11 mouse cellular contexts compared by ENCODE assay signal in the genomic region with DNA sequence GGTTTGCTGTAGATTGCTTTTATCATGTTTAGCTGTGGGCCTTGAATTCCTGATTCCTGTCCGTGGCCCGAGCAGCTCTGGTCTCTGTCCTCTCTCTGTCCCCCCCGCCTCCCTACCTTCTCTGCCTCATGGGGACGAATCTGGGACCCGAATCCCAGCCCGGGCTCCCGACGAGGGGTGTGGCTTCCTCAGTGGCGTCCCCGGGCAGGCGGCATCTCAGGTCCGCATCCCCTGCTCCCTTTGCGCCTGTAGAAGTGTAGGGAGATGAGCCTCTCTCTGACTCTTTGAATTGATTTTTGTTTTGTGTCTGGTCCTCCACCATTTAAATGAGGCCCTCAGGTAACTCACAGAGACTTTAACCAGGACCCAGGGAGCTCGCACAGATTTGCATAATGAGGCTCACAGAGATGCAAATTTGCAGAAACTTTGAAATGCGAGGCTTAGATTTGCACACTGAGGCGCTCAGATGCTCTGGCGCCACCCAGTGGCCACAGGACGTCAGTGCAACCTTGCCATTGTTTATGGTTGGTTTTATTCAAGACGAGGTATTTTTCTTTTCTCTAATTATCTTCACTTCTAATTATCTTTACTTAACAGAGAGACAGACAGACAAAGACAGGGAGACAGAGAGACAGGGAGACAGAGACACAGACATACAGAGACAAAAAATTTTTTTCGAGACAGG. TPM values are rescaled to one million over a fixed set of nuclear protein-coding genes. Genes with fewer than 3 reads are reported as not detected.
DNase-seq lines count a peak whose midpoint lies in the region; ATAC-seq lines count a peak whose summit lies in the region.
"Not testable (repeated sequence)": the region's sequence is repeated elsewhere in the genome, so short reads cannot be mapped to it uniquely, and the experiment has no call there.
"Had no signal": no experiment of that assay in that cellular context is flagged by ENCODE, and none has a peak within 500 bp of the region (broad histone marks: within the 10 kb centered on the region; RNA-seq: fewer than 3 reads in every experiment).

No protein-coding gene starts in this region.

- WGBS in hindbrain, embryonic 16.5 days, result 63% methylated on average over 19 of the region's 20 CpGs
- WGBS in limb, embryonic 11.5 days, result 68% methylated on average over 17 of the region's 20 CpGs
- 61% methylated on average over 20 of the region's 20 CpGs for WGBS in midbrain, embryonic 11.5 days

- not testable (repeated sequence) for H3K4me2 ChIP-seq in hindbrain, embryonic 16.5 days (ENCODE audit: low read length); limb, embryonic 11.5 days (ENCODE audit: low read depth, severe bottlenecking); midbrain, embryonic 11.5 days

- peak; percentile 91 for ATAC-seq in hindbrain, embryonic 16.5 days
- peak; percentile 92 for ATAC-seq in limb, embryonic 11.5 days (ENCODE audit: insufficient number of reproducible peaks, low FRiP score, low TSS enrichment, low read depth)
- ATAC-seq in midbrain, embryonic 11.5 days (ENCODE audit: low FRiP score), result peak; percentile 94

- DNase-seq in NIH3T3 (ENCODE audit: low read depth), result peak; percentile 71
- peak; percentile 27 for DNase-seq in embryo, embryonic 9.5 days (ENCODE audit: extremely low spot score)
- peak; percentile 17 for DNase-seq in gastrocnemius, postnatal 10 days
- DNase-seq in limb, embryonic 11.5 days (ENCODE audit: low spot score), result peak; percentile 61
- peak; percentile 89 for DNase-seq in midbrain, embryonic 11.5 days (ENCODE audit: low spot score, missing footprints)
- DNase-seq in right cerebral cortex, adult 2 months (ENCODE audit: low spot score in 2 of 2), result peak; percentile 8 to 50
- peak; percentile 71 for DNase-seq in thymus, postnatal 4 days

- not testable (repeated sequence) for H3K9me3 ChIP-seq in hindbrain, embryonic 16.5 days (ENCODE audit: control insufficient read depth, low read length); limb, embryonic 11.5 days (ENCODE audit: control insufficient read depth, low read length); midbrain, embryonic 11.5 days (ENCODE audit: control insufficient read depth, low read length)

- not testable (repeated sequence) for H3K36me3 ChIP-seq in hindbrain, embryonic 16.5 days (ENCODE audit: control insufficient read depth, insufficient read depth, low read length); limb, embryonic 11.5 days (ENCODE audit: control insufficient read depth, insufficient read depth, low read length); midbrain, embryonic 11.5 days (ENCODE audit: control insufficient read depth, insufficient read depth, low read length)

- H3K27ac ChIP-seq in hindbrain, embryonic 16.5 days (ENCODE audit: low read depth, low read length); limb, embryonic 11.5 days (replicated peaks; ENCODE audit: low read depth, low read length); midbrain, embryonic 11.5 days (ENCODE audit: low read depth, low read length): not testable (repeated sequence)

- H3K9ac ChIP-seq in hindbrain, embryonic 16.5 days (ENCODE audit: low read depth, low read length); limb, embryonic 11.5 days (ENCODE audit: low read length); midbrain, embryonic 11.5 days (ENCODE audit: low read length): not testable (repeated sequence)

- H3K4me3 ChIP-seq in hindbrain, embryonic 16.5 days (ENCODE audit: low read length); limb, embryonic 11.5 days (ENCODE audit: low read depth, low read length); midbrain, embryonic 11.5 days (ENCODE audit: low read depth, low read length): not testable (repeated sequence)

- H3K4me1 ChIP-seq in hindbrain, embryonic 16.5 days (ENCODE audit: control insufficient read depth, insufficient read depth, low read depth, low read length); limb, embryonic 11.5 days (ENCODE audit: control insufficient read depth, insufficient read depth, low read length); midbrain, embryonic 11.5 days (ENCODE audit: control insufficient read depth, insufficient read depth, low read length): not testable (repeated sequence)

- not testable (repeated sequence) for H3K27me3 ChIP-seq in hindbrain, embryonic 16.5 days (replicated peaks; ENCODE audit: control insufficient read depth, insufficient read depth, low read length); limb, embryonic 11.5 days (ENCODE audit: control insufficient read depth, insufficient read depth, low read length); midbrain, embryonic 11.5 days (ENCODE audit: control insufficient read depth, insufficient read depth, low read length)

RNA-seq across cellular contexts. Expression of gene Gm21860, which starts 23.6 kb away (rescaled TPM):
- not detected for total RNA-seq in gastrocnemius, postnatal 10 days (2021)
- polyA plus RNA-seq in hindbrain, embryonic 16.5 days (2015; fragmentation: Nextera tagmentation; extraction: Ambion mirVana), result not detected in 2 replicates
- polyA plus RNA-seq in limb, embryonic 11.5 days (2014; fragmentation: Nextera tagmentation; extraction: Ambion mirVana), result not detected in 2 replicates
- not detected in 2 replicates for polyA plus RNA-seq in midbrain, embryonic 11.5 days (2014; fragmentation: Nextera tagmentation; extraction: Ambion mirVana)
- total RNA-seq: left cerebral cortex, adult 8-10 months had no signal
- polyA plus RNA-seq: inflammation-experienced regulatory T-cells, adult 6 months; spleen, adult 2 months had no signal

RNA-seq across cellular contexts. Expression of gene Gm47283, which starts 53.5 kb away (rescaled TPM):
- not detected for total RNA-seq in gastrocnemius, postnatal 10 days (2021)
- polyA plus RNA-seq in hindbrain, embryonic 16.5 days (2015; fragmentation: Nextera tagmentation; extraction: Ambion mirVana), result not detected in 2 replicates
- polyA plus RNA-seq in limb, embryonic 11.5 days (2014; fragmentation: Nextera tagmentation; extraction: Ambion mirVana), result not detected in 2 replicates
- not detected in 2 replicates for polyA plus RNA-seq in midbrain, embryonic 11.5 days (2014; fragmentation: Nextera tagmentation; extraction: Ambion mirVana)
- total RNA-seq: left cerebral cortex, adult 8-10 months had no signal
- polyA plus RNA-seq: inflammation-experienced regulatory T-cells, adult 6 months; spleen, adult 2 months had no signal

Comparison
In these comparisons a context has a peak if more than half of its experiments do, and no peak if none do; other contexts are left out.
1. DNase-seq: peak in every context shown above with its lines; median percentile 89 in midbrain, embryonic 11.5 days; 71 in NIH3T3; 71 in thymus, postnatal 4 days; 61 in limb, embryonic 11.5 days; 29 in right cerebral cortex, adult 2 months; 27 in embryo, embryonic 9.5 days; 17 in gastrocnemius, postnatal 10 days.